Mouse (Mus musculus) CD4-positive, CD25-positive, alpha-beta regulatory T cell (primary cell): Measurements from ENCODE around the gene Tefm. TPM values are rescaled to one million over a fixed set of nuclear protein-coding genes. Genes with fewer than 3 reads are reported as not detected.

Experiments used
- polyA plus RNA-seq: library from polyadenylated mRNA; unstranded; fragments of 100-300 nt; shearing (Covaris generic); gene quantifications from one replicate; pipeline ENCODE4 v1.2.1, GENCODE M21; 2017

Tefm gene
- polyA plus RNA-seq: 20.8 TPM

DNA sequence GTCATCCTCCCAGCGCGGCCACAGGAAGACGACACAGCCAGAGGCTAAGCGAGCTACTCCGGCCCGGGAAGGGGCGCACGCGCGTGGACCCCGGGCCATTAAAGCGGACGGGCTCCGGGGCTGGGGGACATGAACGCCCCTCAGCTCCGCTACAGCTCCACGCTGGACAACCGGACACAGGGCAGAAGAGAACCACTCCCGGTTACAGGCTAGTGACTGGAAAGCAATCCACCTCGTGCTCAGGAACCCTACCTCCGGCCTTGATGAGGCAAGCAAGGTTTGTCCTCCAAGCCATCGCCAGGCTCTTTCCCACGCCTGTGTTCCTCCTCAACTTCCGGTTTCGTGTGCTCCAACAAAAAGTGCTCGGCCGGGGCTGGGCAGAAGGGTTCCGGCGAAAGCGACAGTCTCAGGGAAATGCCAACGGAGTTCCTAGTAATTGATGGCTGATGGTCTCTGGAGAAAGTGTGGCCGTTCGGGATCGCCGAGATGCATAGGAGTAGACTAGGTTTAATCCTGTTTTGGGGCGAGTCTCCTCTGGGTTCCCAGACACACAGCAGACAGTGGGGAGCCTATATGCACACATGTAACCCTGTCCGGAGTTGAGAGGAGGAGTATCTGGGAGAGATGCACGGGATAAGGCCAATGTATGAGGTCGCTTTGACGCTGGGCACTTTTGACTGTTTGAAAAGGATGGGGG is at the start of gene Tefm:
Tefm (minus strand) TSS at position 351 of the 697 bp plus-strand sequence.

DNA sequence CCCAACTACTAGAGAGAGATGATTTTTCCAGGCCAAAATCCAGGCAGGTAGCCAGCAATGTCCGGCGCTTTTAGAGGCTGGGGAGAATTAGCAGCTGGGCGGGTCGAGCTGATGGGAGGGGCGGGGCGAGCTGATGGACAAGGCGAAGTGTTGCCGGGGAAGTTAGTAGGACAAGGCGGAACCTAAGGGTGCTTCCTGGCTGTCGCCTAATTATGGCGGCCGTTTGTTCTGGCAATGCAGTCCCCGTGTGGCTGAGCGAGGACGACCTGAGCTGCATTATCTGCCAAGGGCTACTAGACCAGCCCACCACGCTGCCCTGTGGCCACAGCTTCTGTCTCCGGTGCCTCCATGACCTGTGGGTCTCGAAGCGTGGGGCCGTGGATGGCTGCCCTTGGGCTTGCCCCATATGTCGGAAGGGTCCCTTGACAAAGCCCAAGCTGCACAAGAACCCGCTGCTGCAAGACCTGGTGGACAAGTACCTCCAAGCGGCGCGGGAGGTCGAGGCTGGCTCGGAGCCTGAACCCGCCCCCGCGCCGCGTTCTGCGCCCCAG is 41.8 kb upstream of the Tefm start, which contains the start of gene Rnf135:
Rnf135 (plus strand) TSS at position 147 of the 551 bp plus-strand sequence.

DNA sequence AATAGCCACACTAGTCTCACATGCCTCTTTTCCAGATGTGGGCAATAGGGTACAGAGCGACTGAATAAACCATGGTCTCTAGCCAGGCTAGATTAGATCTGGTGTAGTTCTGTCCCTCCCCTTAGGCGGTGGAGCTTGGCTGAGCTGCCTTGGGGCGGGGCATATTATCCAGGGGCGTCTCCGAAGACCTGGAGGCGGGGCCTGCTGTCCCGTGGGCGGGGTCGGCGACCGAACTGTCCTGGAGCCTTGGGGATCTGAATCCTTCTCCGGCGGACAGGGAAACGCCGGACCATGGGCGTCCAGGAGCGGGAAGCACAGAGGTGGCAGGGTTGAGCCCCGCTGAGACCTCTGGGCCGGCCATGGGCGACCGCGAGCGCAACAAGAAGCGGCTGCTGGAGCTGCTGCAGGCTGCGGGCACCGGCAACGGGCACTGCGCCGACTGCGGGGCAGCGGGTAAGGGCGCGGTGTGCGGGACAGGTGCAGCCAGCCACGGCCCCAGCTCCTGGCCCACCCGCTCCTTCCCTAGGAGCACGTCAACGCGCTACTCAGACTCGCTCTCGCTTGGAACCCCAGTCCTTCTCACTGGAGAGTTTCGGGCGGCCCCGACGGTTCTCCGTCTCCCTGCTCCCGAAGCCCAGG is 12.0 kb upstream of the Tefm start, which contains the start of gene Adap2:
Adap2 (plus strand) TSS at position 249 of the 639 bp plus-strand sequence.

DNA sequence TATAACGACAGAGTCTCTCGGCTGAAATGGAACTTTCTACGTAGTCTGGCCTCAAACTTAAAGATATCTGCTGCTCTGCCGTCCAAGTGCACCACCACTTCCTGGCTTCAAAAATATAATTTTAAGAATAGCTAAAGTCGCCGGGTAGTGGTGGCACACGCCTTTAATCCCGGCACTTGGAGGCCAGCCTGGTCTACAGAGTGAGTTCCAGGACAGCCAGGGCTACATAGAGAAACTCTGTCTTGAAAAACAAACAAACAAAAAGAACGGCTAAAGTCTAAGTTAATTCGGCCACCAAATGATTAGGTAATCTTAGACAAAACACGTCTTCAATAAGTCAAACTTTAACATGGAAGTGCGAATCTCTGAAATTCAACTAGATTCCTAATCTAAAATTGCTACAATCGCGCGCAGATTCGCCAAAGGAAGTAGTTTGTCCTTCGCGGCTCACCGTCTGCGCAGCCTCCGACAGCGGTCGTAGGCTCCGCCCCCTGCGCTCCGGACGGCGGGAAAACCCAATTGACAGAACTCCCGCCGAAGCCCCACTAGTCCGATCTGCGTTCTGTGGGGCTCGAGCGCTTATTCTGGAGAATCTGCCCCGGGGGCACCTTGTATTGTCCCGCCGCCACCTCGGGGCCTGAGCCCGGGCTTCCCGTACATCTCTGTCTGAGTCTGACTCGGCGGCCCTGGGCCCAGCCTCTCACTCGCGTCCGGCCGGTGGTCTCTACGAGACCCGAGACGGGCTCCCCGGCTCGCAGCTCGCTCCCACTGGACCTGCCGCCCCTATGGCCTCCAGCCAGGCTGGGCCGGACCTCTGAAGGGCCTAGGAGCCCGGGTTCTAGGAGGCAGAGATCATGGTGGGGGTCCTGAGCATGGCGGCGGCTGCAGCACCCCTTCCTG is 52.8 kb downstream of the Tefm start, which contains the start of gene Atad5:
Atad5 (plus strand) TSS at position 484 of the 900 bp plus-strand sequence.

Other genes with a start within 250 kb of the Tefm start
- 56.8 TPM for gene Utp6, start 179.8 kb downstream of the Tefm start, polyA plus RNA-seq
- gene Suz12, start 149.1 kb downstream of the Tefm start, polyA plus RNA-seq: 64.9 TPM
- 376 TPM for gene Crlf3, start 61.2 kb downstream of the Tefm start, polyA plus RNA-seq
- gene Atad5, start 52.8 kb downstream of the Tefm start, polyA plus RNA-seq: 4.3 TPM
- gene Adap2, start 11.9 kb upstream of the Tefm start, polyA plus RNA-seq: 0.23 TPM
- 9.8 TPM for gene Rnf135, start 41.7 kb upstream of the Tefm start, polyA plus RNA-seq
- 53.8 TPM for gene Rhot1, start 66.8 kb upstream of the Tefm start, polyA plus RNA-seq
- 2.3 TPM for gene Rhbdl3, start 158.7 kb upstream of the Tefm start, polyA plus RNA-seq
- 13.6 TPM for gene 5730455P16Rik, start 235.9 kb upstream of the Tefm start, polyA plus RNA-seq
- 207 TPM for gene Zfp207, start 241.1 kb upstream of the Tefm start, polyA plus RNA-seq